Mouse (Mus musculus) 3T3-L1 (cell line): ENCODE results near the gene Plekhg4.

ENCODE experiments used
- DNase-seq: peaks from one replicate; pipeline ENCODE4 v3.0.0-alpha.2; 2015; ENCODE audit warnings: low read depth, low spot score

Gene Plekhg4

GRCm38 (mm10) chr8:105373032-105373431 lies at the start of gene Plekhg4:
Gene Plekhg4, plus strand, starts transcription at chr8:105373274.
- peak; percentile 89 for DNase-seq

- no peak for DNase-seq
Observed at GRCm38 (mm10) chr8:105325641-105326093, 47.4 kb upstream of the Plekhg4 start.

GRCm38 (mm10) chr8:105326141-105326672 lies 46.9 kb upstream of the Plekhg4 start, which contains the start of the genes Lrrc29 and Tmem208:
Gene Lrrc29, minus strand, starts transcription at chr8:105326278.
Gene Tmem208, plus strand, starts transcription at chr8:105326354.
- DNase-seq: peak; percentile 99

DNA sequence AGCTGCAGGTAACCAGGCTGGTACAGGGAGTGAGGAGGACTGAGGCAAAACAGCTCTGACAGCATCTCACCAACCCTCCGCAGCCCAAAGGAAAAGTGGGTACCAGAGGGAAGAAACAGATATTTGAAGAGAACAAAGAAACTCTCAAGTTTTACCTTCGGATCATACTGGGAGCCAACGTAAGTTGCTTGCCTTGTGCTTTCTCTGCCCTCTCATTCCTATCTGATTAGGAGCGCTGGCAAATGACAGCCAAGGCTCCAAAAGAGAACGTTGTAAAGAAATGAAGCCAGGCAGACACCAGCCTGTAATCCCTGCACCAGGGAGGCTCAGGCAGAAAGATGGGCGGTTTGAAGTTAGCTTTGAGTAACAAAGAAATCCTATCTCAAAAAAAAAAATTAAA lies 46.1 kb upstream of the Plekhg4 start:
- DNase-seq: peak; percentile 17

DNA sequence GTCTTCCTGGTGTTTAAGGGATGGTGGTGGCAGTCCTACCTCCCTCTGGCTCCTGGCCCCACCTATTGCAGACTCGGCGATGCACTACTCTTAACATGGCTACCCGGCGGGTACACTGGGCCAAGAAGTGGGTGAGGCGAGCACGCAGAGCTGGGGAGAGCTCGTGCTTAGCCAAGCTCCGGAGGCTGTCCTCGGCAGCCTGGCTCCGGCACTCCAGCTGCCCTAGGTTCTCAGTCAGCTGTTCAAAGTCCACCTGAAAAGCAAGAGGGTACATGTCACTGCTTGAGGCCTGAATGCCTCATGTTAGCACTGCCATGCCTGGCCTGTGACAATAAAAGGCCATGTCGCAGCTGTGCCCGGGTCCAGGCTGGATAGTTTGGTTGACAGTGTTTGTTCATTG lies 42.7 kb upstream of the Plekhg4 start:
- no peak for DNase-seq

- no peak for DNase-seq
Observed at GRCm38 (mm10) chr8:105331469-105331868, 41.6 kb upstream of the Plekhg4 start.

DNA sequence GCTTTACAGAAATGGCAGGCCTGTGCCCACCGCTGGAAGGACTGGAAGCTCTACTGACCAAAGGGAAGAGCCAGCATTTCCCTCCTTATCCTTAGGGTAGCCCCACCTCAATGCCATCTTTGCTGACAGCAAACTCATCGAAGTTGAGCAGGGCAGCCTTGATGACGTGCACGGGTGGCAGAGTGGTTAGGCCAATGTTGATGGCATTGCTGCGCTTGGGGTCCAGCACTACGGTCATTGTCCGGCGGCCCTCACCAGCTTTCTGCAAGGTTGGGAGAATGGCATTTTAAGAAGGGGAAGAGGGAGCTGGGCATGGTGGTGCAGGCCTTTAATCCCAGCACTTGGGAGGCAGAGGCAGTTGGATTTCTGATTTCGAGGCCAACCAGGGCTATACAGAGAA lies 41.1 kb upstream of the Plekhg4 start:
- DNase-seq: no peak

DNA sequence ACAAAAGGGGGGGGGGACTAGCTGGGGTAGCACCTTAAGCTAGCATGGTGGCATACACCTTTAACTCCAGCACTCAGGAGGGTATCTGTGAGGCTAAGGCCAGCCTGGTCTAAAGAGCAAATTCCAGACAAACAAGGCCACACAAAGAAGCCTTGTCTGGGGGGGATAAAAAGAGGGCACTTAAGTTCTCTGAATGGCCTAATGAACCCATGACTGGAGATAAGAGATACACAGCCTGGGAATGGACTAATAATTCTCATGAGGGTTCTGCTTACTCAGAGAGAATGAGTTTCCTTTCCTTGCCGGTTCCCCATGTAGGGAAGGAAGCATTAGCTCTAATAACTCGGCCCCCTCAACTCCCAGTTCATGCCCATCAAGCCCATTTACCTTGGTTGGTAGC lies 40.6 kb upstream of the Plekhg4 start:
- no peak for DNase-seq

DNA sequence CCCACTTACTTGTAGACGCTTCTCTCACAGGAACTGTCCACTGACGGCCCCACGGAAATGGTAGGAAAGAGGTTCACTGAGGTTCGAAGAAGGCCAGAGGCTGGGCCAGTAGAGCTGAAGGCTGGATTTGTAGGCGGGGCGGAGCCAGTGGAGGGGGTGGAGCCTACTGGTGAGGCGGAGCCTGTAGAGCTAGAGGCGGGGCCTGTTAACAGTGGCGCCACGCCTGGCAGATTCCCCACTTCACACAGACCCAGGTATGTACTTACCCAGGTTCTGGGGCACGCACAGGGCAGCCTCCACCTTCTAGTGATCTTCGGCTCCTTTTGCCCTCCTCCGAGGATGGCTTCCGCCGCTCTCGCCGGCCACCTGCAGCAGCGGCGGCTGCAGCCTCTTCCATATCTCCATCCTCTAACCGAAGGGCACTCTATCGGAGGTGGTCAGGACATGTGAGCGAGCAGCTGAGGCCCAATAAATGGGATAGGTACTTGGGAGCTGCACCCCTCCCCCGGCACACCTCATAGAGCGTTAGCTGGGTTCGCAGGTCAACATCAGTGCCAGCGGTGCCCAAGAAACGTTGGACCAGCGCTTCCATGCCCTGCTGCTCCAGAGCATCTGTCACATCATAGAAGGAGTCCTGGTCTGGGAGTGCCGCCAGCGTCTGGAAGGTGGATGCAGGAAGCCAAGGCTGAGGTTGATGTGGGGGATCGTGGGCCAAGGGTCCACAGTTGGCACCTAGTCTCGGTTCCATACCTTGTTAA lies 36.5 kb upstream of the Plekhg4 start:
- no peak for DNase-seq

GRCm38 (mm10) chr8:105338992-105339391 lies 34.1 kb upstream of the Plekhg4 start:
- DNase-seq: no peak

DNA sequence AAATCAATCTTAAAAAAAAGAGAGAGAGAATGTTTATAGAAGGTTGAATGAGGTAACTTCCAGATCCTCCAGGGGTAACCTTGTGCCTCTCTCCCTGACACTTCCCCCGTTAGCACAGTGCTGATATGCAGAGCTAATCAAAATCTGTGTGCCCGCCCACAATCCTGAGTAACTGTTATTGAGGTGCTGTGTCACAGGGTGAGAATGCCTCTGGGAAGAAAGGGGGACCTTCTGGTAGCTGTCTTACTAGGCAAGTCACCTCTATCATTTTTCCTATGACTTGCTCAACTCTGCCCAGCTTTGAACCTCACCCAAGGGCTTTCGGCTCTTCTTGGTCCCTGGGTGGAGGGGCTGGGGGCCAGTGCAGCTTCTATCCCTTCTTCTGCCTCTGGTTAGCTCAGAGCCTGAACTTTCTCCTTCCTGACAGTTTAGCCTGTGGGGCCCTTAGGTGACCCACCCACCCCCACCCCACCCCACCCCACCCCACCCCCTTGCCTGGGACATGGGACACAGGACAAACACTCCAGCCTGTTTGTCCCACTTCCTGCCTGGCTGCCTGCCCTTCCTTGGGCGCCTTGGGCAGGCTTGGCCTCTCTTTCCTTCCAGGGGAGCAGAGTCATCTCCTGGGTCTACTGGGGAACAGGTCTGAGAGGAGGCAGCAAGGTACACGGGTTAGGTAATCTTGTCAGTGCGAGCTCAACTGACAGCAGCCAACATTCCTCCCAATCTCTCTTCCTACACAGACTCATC lies 33.0 kb upstream of the Plekhg4 start:
- peak; percentile 49 for DNase-seq

DNA sequence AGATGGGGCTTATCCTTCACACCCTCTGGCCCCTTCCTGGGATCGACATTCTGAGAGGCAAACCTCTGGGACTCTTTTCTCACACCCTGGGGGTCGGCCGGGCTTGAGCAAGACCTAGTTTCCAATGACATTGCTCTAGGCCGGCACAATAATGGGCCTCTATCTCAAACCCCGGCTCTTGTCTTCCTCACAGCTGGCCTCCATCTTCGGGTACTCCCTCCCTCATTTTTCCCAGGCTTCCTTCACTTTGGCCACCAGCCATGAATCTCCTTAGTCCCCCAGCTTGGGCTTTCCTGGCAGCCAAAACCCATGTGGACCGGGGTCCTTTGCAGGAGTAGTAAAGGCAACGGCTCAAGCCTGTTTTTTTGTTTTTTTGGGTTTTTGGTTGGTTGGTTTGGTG lies 31.7 kb upstream of the Plekhg4 start:
- no peak for DNase-seq

- DNase-seq: no peak
Observed at GRCm38 (mm10) chr8:105342768-105343167, 30.3 kb upstream of the Plekhg4 start.

- no peak for DNase-seq
Observed at GRCm38 (mm10) chr8:105343791-105344574, 29.1 kb upstream of the Plekhg4 start.

- peak; percentile 94 for DNase-seq
Observed at GRCm38 (mm10) chr8:105345061-105345975, 27.8 kb upstream of the Plekhg4 start.

GRCm38 (mm10) chr8:105346611-105347427 lies 26.3 kb upstream of the Plekhg4 start:
- DNase-seq: peak; percentile 77

- peak; percentile 99 for DNase-seq
Observed at GRCm38 (mm10) chr8:105347428-105348221, 25.4 kb upstream of the Plekhg4 start, which contains the start of gene Fhod1. Gene Fhod1, minus strand, starts transcription at chr8:105347953.

DNA sequence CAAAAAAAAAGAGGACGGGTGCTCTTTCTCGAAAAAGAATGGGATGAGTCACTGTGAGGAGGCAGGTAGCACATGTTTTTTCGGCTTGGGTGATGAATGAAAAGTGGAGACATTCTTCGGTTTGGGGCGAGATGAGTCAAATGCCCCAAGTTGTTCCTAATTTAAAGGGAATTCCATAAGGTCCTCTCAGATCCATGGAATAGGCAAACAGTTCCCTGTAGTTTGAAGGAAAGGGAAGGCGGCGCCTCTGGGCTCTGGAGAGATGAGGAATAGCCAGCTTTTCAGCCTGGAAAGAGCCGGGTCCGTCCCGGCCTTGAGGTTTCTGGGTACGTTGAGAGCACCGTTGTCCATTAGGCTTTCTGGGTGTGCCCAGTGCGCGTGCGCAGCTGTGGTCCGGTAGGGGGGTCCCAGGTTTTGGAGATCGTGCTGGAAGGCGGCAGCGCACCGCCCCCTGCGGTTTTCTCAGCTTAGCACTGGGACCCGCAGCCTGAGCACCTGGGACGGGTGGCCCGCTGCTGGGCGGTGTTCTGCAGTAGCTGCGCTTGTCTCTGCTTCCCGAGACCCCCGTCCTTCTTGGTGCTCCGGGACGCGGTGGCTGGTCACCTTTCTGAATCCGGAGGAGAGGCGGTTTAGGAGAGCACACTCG lies 24.5 kb upstream of the Plekhg4 start, which contains the start of gene Slc9a5:
TSS of gene Slc9a5 (plus strand) at position 394 of the 646 bp plus-strand sequence.
- DNase-seq: peak; percentile 81
